Mouse (Mus musculus): ENCODE results near the gene Cldn7. TPM values are rescaled to one million over a fixed set of nuclear protein-coding genes. Genes with fewer than 3 reads are reported as not detected.

Gene Cldn7
- total RNA-seq, 1 experiment, result 24.9 TPM

- H3K9me3 ChIP-seq (ENCODE audit: control insufficient read depth, insufficient read depth, low read depth, low read length), result no peaks in the 10 kb centered on the region
- in situ Hi-C loops (cut with MboI; ENCODE audit: low sequenced_read_pairs in 2 of 2, unreplicated experiment in 2 of 2), result loop anchor here in 1 of 2 experiments (10.0 kb wide), 1 partner anchor 277 kb away; the partner anchor contains the start of gene Slc16a11
- no peak overlapping the region for H3K4me3 ChIP-seq (ENCODE audit: insufficient read depth in 1 of 2, low read depth in 1 of 2, low read length in 2 of 2, poor library complexity in 1 of 2, severe bottlenecking in 1 of 2)
- peaks cover 0 to 24% of the 10 kb centered on the region in 2 experiments; a peak in 2 of 4 replicates for H3K4me1 ChIP-seq (ENCODE audit: control insufficient read depth in 2 of 2, insufficient read depth in 2 of 2, low read length in 2 of 2, poor library complexity in 1 of 2)
- H3K9ac ChIP-seq (ENCODE audit: insufficient read depth, low read depth, low read length, poor library complexity, severe bottlenecking), result no peak overlapping the region
- TF ChIP-seq CHD2 (IDR thresholded peaks at IDR 0.05; ENCODE audit: low read depth, low read length), result no peak
- no peak for TF ChIP-seq HCFC1 (IDR thresholded peaks at IDR 0.05; ENCODE audit: borderline replicate concordance, insufficient read depth, low read length)
- no peak for TF ChIP-seq ZNF384 (IDR thresholded peaks at IDR 0.05; ENCODE audit: low read depth, low read length)
- TF ChIP-seq MAFK (IDR thresholded peaks at IDR 0.05; ENCODE audit: insufficient read depth, low read depth, low read length), result no peak
- TF ChIP-seq ZC3H11A (IDR thresholded peaks at IDR 0.05; ENCODE audit: borderline replicate concordance, low read depth, low read length), result no peak
- H3K36me3 ChIP-seq (ENCODE audit: control insufficient read depth, insufficient read depth, low read length, poor library complexity, severe bottlenecking), result no peaks in the 10 kb centered on the region
- H3K27ac ChIP-seq (ENCODE audit: insufficient read depth, low read depth, low read length, poor library complexity, severe bottlenecking), result no peak overlapping the region
- DNase-seq (ENCODE audit: low read depth, low spot score), result no peak
These were observed 26.7 kb upstream of the Cldn7 start for GRCm38 (mm10) chr11:69937834-69938233.

- Histone ChIP-seq H3K27ac (ENCODE audit: insufficient read depth, low read depth, low read length, poor library complexity, severe bottlenecking) (no peak overlapping the region), H3K36me3 (ENCODE audit: control insufficient read depth, insufficient read depth, low read length, poor library complexity, severe bottlenecking) (no peaks in the 10 kb centered on the region), H3K4me1 (ENCODE audit: control insufficient read depth in 2 of 2, insufficient read depth in 2 of 2, low read length in 2 of 2, poor library complexity in 1 of 2) (peaks cover 0 to 24% of the 10 kb centered on the region in 2 experiments; a peak in 2 of 4 replicates), H3K9ac (ENCODE audit: insufficient read depth, low read depth, low read length, poor library complexity, severe bottlenecking) (no peak overlapping the region), H3K9me3 (ENCODE audit: control insufficient read depth, insufficient read depth, low read depth, low read length) (no peaks in the 10 kb centered on the region), H3K4me3 (ENCODE audit: insufficient read depth in 1 of 2, low read depth in 1 of 2, low read length in 2 of 2, poor library complexity in 1 of 2, severe bottlenecking in 1 of 2) (no peak overlapping the region)
- no peak for TF ChIP-seq HCFC1 (IDR thresholded peaks at IDR 0.05; ENCODE audit: borderline replicate concordance, insufficient read depth, low read length)
- TF ChIP-seq ZNF384 (IDR thresholded peaks at IDR 0.05; ENCODE audit: low read depth, low read length), result no peak
- no peak for DNase-seq (ENCODE audit: low read depth, low spot score)
- in situ Hi-C loops (cut with MboI; ENCODE audit: low sequenced_read_pairs in 2 of 2, unreplicated experiment in 2 of 2), result loop anchor here in 1 of 2 experiments (10.0 kb wide), 1 partner anchor 276 kb away; the partner anchor contains the start of gene Slc16a11
These were observed 26.1 kb upstream of the Cldn7 start for GRCm38 (mm10) chr11:69938401-69938979.

- no peak for DNase-seq (ENCODE audit: low read depth, low spot score)
- Histone ChIP-seq H3K36me3 (ENCODE audit: control insufficient read depth, insufficient read depth, low read length, poor library complexity, severe bottlenecking) (no peaks in the 10 kb centered on the region), H3K27ac (ENCODE audit: insufficient read depth, low read depth, low read length, poor library complexity, severe bottlenecking) (no peak overlapping the region), H3K9ac (ENCODE audit: insufficient read depth, low read depth, low read length, poor library complexity, severe bottlenecking) (no peak overlapping the region), H3K9me3 (ENCODE audit: control insufficient read depth, insufficient read depth, low read depth, low read length) (no peaks in the 10 kb centered on the region), H3K4me3 (ENCODE audit: insufficient read depth in 1 of 2, low read depth in 1 of 2, low read length in 2 of 2, poor library complexity in 1 of 2, severe bottlenecking in 1 of 2) (no peak overlapping the region), H3K4me1 (ENCODE audit: control insufficient read depth in 2 of 2, insufficient read depth in 2 of 2, low read length in 2 of 2, poor library complexity in 1 of 2) (peaks cover 0 to 24% of the 10 kb centered on the region in 2 experiments; a peak in 2 of 4 replicates)
- in situ Hi-C loops (cut with MboI; ENCODE audit: low sequenced_read_pairs in 2 of 2, unreplicated experiment in 2 of 2), result loop anchor here in 1 of 2 experiments (10.0 kb wide), 1 partner anchor 276 kb away; the partner anchor contains the start of gene Slc16a11
- TF ChIP-seq ZC3H11A (IDR thresholded peaks at IDR 0.05; ENCODE audit: borderline replicate concordance, low read depth, low read length) (no peak), CHD2 (IDR thresholded peaks at IDR 0.05; ENCODE audit: low read depth, low read length) (no peak), MAFK (IDR thresholded peaks at IDR 0.05; ENCODE audit: insufficient read depth, low read depth, low read length) (no peak), ZNF384 (IDR thresholded peaks at IDR 0.05; ENCODE audit: low read depth, low read length) (no peak), HCFC1 (IDR thresholded peaks at IDR 0.05; ENCODE audit: borderline replicate concordance, insufficient read depth, low read length) (no peak)
These were observed 25.4 kb upstream of the Cldn7 start for GRCm38 (mm10) chr11:69939181-69939580.

- in situ Hi-C loops (cut with MboI; ENCODE audit: low sequenced_read_pairs in 2 of 2, unreplicated experiment in 2 of 2), result loop anchor here in 1 of 2 experiments (10.0 kb wide), 1 partner anchor 275 kb away; the partner anchor contains the start of gene Slc16a11
- no peak for DNase-seq (ENCODE audit: low read depth, low spot score)
- Histone ChIP-seq H3K9ac (ENCODE audit: insufficient read depth, low read depth, low read length, poor library complexity, severe bottlenecking) (no peak overlapping the region), H3K27ac (ENCODE audit: insufficient read depth, low read depth, low read length, poor library complexity, severe bottlenecking) (no peak overlapping the region), H3K9me3 (ENCODE audit: control insufficient read depth, insufficient read depth, low read depth, low read length) (no peaks in the 10 kb centered on the region), H3K36me3 (ENCODE audit: control insufficient read depth, insufficient read depth, low read length, poor library complexity, severe bottlenecking) (no peaks in the 10 kb centered on the region; the same call in 1 of the 2 replicates), H3K4me1 (ENCODE audit: control insufficient read depth in 2 of 2, insufficient read depth in 2 of 2, low read length in 2 of 2, poor library complexity in 1 of 2) (peaks cover 0 to 24% of the 10 kb centered on the region in 2 experiments; a peak in 2 of 4 replicates), H3K4me3 (ENCODE audit: insufficient read depth in 1 of 2, low read depth in 1 of 2, low read length in 2 of 2, poor library complexity in 1 of 2, severe bottlenecking in 1 of 2) (no peak overlapping the region)
- TF ChIP-seq CHD2 (IDR thresholded peaks at IDR 0.05; ENCODE audit: low read depth, low read length) (no peak), ZC3H11A (IDR thresholded peaks at IDR 0.05; ENCODE audit: borderline replicate concordance, low read depth, low read length) (no peak), ZNF384 (IDR thresholded peaks at IDR 0.05; ENCODE audit: low read depth, low read length) (no peak), MAFK (IDR thresholded peaks at IDR 0.05; ENCODE audit: insufficient read depth, low read depth, low read length) (no peak), HCFC1 (IDR thresholded peaks at IDR 0.05; ENCODE audit: borderline replicate concordance, insufficient read depth, low read length) (no peak)
These were observed 24.8 kb upstream of the Cldn7 start for GRCm38 (mm10) chr11:69939731-69940130.
